Mouse (Mus musculus) kidney, embryonic 14.5 days (tissue): Measurements from ENCODE around the gene Creld2. TPM values are rescaled to one million over a fixed set of nuclear protein-coding genes. Genes with fewer than 3 reads are reported as not detected.
"Not testable (repeated sequence)": the region's sequence is repeated elsewhere in the genome, so short reads cannot be mapped to it uniquely, and the experiment has no call there.

Source experiments
- ATAC-seq: fragments of 200-750 bp; cut with Nextera tagmentation; 2 replicates; pipeline ENCODE4 v1.8.0; 2017; ENCODE audit warnings: moderate number of reproducible peaks, mild to moderate bottlenecking, moderate TSS enrichment, moderate library complexity; ENCODE audit not compliant: low FRiP score, low TSS enrichment
- H3K27ac ChIP-seq: fragments of 300-500 bp; sonication (generic); 2 replicates; pipeline ENCODE4 v1.5.1; 2014; ENCODE audit warnings: low read depth, mild to moderate bottlenecking, low read length, moderate library complexity, mixed read lengths
- H3K27me3 ChIP-seq: fragments of 300-500 bp; sonication (generic); 2 replicates; pipeline ENCODE4 v1.6.1; 2014; ENCODE audit warnings: mild to moderate bottlenecking, low read length; ENCODE audit not compliant: control insufficient read depth, insufficient read depth
- H3K36me3 ChIP-seq: fragments of 300-500 bp; sonication (generic); 2 replicates; pipeline ENCODE4 v1.6.1; 2014; ENCODE audit warnings: low read length, mixed read lengths; ENCODE audit not compliant: control insufficient read depth, insufficient read depth
- H3K4me1 ChIP-seq: fragments of 300-500 bp; sonication (generic); 2 replicates; pipeline ENCODE4 v1.6.1; 2014; ENCODE audit warnings: low read length, mixed read lengths; ENCODE audit not compliant: control insufficient read depth, insufficient read depth
- H3K4me2 ChIP-seq: fragments of 300-500 bp; sonication (generic); replicated peaks from 2 replicates; pipeline ENCODE4 v1.6.1; 2014; ENCODE audit warnings: low read depth, mild to moderate bottlenecking, low read length
- H3K4me3 ChIP-seq: fragments of 300-500 bp; sonication (generic); 2 replicates; pipeline ENCODE4 v1.5.1; 2014; ENCODE audit warnings: mild to moderate bottlenecking, low read length
- H3K9ac ChIP-seq: fragments of 300-500 bp; sonication (generic); 2 replicates; pipeline ENCODE4 v1.6.1; 2014; ENCODE audit warnings: low read depth, mild to moderate bottlenecking, low read length, moderate library complexity
- H3K9me3 ChIP-seq: fragments of 300-500 bp; sonication (generic); 2 replicates; pipeline ENCODE4 v1.6.1; 2016; ENCODE audit warnings: low read length; ENCODE audit not compliant: control insufficient read depth
- WGBS: fragments of 180-500 bp; shearing (Covaris S2); extraction: QIAGEN DNeasy Blood & Tissue Kit; methylation state at CpG from one replicate; pipeline ENCODE4 v1.1.7; 2014; 5-methylcytosine and 5-hydroxymethylcytosine counted together
- polyA plus RNA-seq: library from polyadenylated mRNA; unstranded; fragments of >200 nt; fragmentation: Nextera tagmentation; extraction: Ambion mirVana; gene quantifications from 2 replicates; pipeline ENCODE4 v1.2.1, GENCODE M21; 2014

Gene Creld2
- 80.3 and 100 TPM in 2 replicates for polyA plus RNA-seq

GRCm38 (mm10) chr15:88819026-88819905 lies at the start of gene Creld2, which contains the start of gene Alg12:
TSS of gene Creld2 (plus strand) at chr15:88819646.
TSS of gene Alg12 (minus strand) at chr15:88819318.
- Histone ChIP-seq H3K27me3 (no peaks in the 10 kb centered on the region), H3K9ac (peak within 1 kb of the TSS; percentile 78), H3K36me3 (peaks cover 35% of the 10 kb centered on the region), H3K4me2 (peak within 1 kb of the TSS; percentile 70), H3K4me1 (peaks cover 11% of the 10 kb centered on the region), H3K9me3 (no peaks in the 10 kb centered on the region), H3K4me3 (peak within 1 kb of the TSS; percentile 59), H3K27ac (peak within 1 kb of the TSS; percentile 73; the same call in 1 of the 2 replicates)
- WGBS, result under 1% methylated on average over 84 of the region's 88 CpGs
- ATAC-seq, result peak; percentile 98

GRCm38 (mm10) chr15:88774630-88775029 lies 44.8 kb upstream of the Creld2 start:
- H3K27me3 ChIP-seq, H3K9ac ChIP-seq, ATAC-seq, H3K4me3 ChIP-seq, H3K4me2 ChIP-seq, H3K4me1 ChIP-seq, H3K27ac ChIP-seq, H3K9me3 ChIP-seq: not testable (repeated sequence)
- 91% methylated on average over 5 of the region's 5 CpGs for WGBS
- peaks cover 17% of the 10 kb centered on the region for H3K36me3 ChIP-seq

GRCm38 (mm10) chr15:88792140-88792850 lies 27.2 kb upstream of the Creld2 start:
- WGBS, result 82% methylated on average over 4 of the region's 4 CpGs
- Histone ChIP-seq H3K4me2 (no peak overlapping the region), H3K27me3 (no peaks in the 10 kb centered on the region), H3K9ac (no peak overlapping the region), H3K36me3 (no peaks in the 10 kb centered on the region), H3K4me1 (no peaks in the 10 kb centered on the region), H3K4me3 (no peak overlapping the region), H3K27ac (no peak overlapping the region), H3K9me3 (no peaks in the 10 kb centered on the region)
- ATAC-seq, result no peak

DNA sequence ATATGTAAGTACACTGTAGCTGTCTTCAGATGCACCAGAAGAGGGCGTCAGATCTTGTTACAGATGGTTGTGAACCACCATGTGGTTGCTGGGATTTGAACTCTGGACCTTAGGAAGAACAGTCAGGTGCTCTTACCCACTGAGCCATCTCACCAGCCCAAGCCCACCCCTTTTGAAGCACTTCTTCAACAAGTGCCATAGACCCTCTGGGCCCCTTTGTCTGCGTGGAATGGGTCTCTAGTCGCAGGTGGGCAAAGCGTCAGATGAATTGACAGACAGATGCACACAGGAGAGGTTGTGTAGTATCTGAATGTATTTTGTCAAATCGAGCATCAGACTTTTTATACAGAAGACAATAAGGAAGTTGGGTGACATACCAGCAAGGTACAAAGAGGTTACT lies 24.7 kb upstream of the Creld2 start:
- not testable (repeated sequence) for H3K9me3 ChIP-seq, H3K27me3 ChIP-seq, H3K4me1 ChIP-seq, H3K4me2 ChIP-seq, H3K4me3 ChIP-seq, ATAC-seq, H3K36me3 ChIP-seq, H3K9ac ChIP-seq, H3K27ac ChIP-seq
- 94% methylated on average over 4 of the region's 5 CpGs for WGBS

- Histone ChIP-seq H3K27ac (no peak overlapping the region), H3K4me2 (no peak overlapping the region), H3K27me3 (no peaks in the 10 kb centered on the region), H3K9me3 (no peaks in the 10 kb centered on the region), H3K4me1 (no peaks in the 10 kb centered on the region), H3K36me3 (peaks cover 5% of the 10 kb centered on the region; the same call in 1 of the 2 replicates), H3K9ac (no peak overlapping the region), H3K4me3 (no peak overlapping the region)
- 80% methylated on average over 11 of the region's 11 CpGs for WGBS
- no peak for ATAC-seq
Measured at GRCm38 (mm10) chr15:88799950-88800371, 19.5 kb upstream of the Creld2 start.

GRCm38 (mm10) chr15:88800921-88801354 lies 18.5 kb upstream of the Creld2 start:
- no peaks in the 10 kb centered on the region for H3K27me3 ChIP-seq
- H3K4me2 ChIP-seq, result no peak overlapping the region
- H3K9me3 ChIP-seq, result no peaks in the 10 kb centered on the region
- 77% methylated on average over 6 of the region's 6 CpGs for WGBS
- H3K4me1 ChIP-seq, result no peaks in the 10 kb centered on the region
- no peak overlapping the region for H3K27ac ChIP-seq
- H3K36me3 ChIP-seq, result peaks cover 13% of the 10 kb centered on the region; the same call in 1 of the 2 replicates
- H3K4me3 ChIP-seq, result no peak overlapping the region
- no peak for ATAC-seq
- H3K9ac ChIP-seq, result no peak overlapping the region

- Histone ChIP-seq H3K27me3 (no peaks in the 10 kb centered on the region), H3K4me2 (no peak overlapping the region), H3K4me3 (no peak overlapping the region), H3K4me1 (no peaks in the 10 kb centered on the region), H3K9ac (no peak overlapping the region), H3K36me3 (peaks cover 19% of the 10 kb centered on the region; the same call in 1 of the 2 replicates), H3K9me3 (no peaks in the 10 kb centered on the region), H3K27ac (no peak overlapping the region)
- WGBS, result 91% methylated on average over 3 of the region's 3 CpGs
- no peak for ATAC-seq
Measured at GRCm38 (mm10) chr15:88801903-88802302, 17.5 kb upstream of the Creld2 start.

DNA sequence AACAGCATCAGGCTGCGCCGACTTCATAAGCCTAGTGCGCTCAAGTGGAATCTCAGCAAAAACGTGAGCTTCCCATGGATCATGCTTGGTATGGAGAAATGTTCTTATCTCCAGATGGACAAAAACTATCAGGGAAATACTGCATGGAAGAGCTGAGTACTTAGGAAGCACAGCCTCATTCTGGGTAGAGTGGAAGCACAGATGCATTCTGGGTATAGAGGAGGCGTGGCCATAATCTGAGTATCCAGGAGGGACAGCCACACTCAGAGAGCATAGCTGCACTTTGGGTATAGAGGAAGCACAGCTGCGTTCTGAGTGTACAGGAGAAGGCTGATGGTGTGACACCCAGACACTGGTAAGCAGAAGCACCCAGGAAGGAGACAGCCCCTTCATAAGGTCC lies 17.1 kb upstream of the Creld2 start:
- WGBS, result 88% methylated on average over 6 of the region's 6 CpGs
- H3K4me3 ChIP-seq, result no peak overlapping the region
- no peak overlapping the region for H3K27ac ChIP-seq
- no peaks in the 10 kb centered on the region for H3K27me3 ChIP-seq
- H3K9ac ChIP-seq, result no peak overlapping the region
- peaks cover 19% of the 10 kb centered on the region; the same call in 1 of the 2 replicates for H3K36me3 ChIP-seq
- H3K9me3 ChIP-seq, result no peaks in the 10 kb centered on the region
- H3K4me1 ChIP-seq, result no peaks in the 10 kb centered on the region
- H3K4me2 ChIP-seq, result no peak overlapping the region
- no peak for ATAC-seq

GRCm38 (mm10) chr15:88808121-88808520 lies 11.3 kb upstream of the Creld2 start:
- Histone ChIP-seq H3K36me3 (peaks cover 40% of the 10 kb centered on the region), H3K9me3 (no peaks in the 10 kb centered on the region), H3K27me3 (no peaks in the 10 kb centered on the region), H3K9ac (no peak overlapping the region), H3K4me1 (no peaks in the 10 kb centered on the region), H3K4me2 (no peak overlapping the region), H3K27ac (no peak overlapping the region), H3K4me3 (no peak overlapping the region)
- ATAC-seq, result no peak
- 88% methylated on average over 8 of the region's 8 CpGs for WGBS
